Mouse (Mus musculus): ENCODE data around the gene Oas1h. TPM values are rescaled to one million over a fixed set of nuclear protein-coding genes. Genes with fewer than 3 reads are reported as not detected.

Gene Oas1h
- polyA plus RNA-seq, 3 experiments from 2014 or later, result not detected

Other genes with a start within 250 kb of the Oas1h start
- 1 to 10 TPM; 2.1 to 3.5 (median 3.2) TPM for gene Rita1, start 248.8 kb upstream of the Oas1h start, polyA plus RNA-seq (2017; shearing (Covaris generic))
- gene Ddx54, start 248.7 kb upstream of the Oas1h start, polyA plus RNA-seq (2017; shearing (Covaris generic)), result 10 to 100 TPM; 13.0 to 21.1 (median 13.4) TPM
- not detected for gene Cfap73, start 227.2 kb upstream of the Oas1h start, polyA plus RNA-seq (2017; shearing (Covaris generic))
- gene Rasal1, start 212.6 kb upstream of the Oas1h start, polyA plus RNA-seq (2017; shearing (Covaris generic)), result 1 to 10 TPM; 6.8 to 9.7 (median 6.8) TPM
- gene Dtx1, start 149.5 kb upstream of the Oas1h start, polyA plus RNA-seq (2017; shearing (Covaris generic)), result 10 to 100 TPM; 41.0 to 52.7 (median 49.6) TPM
- 1 to 10 TPM in 1 of 3 experiments, under 1 TPM in 2; 0.71 to 2.2 (median 0.95) TPM for gene Oas2, start 111.6 kb upstream of the Oas1h start, polyA plus RNA-seq (2017; shearing (Covaris generic))
- gene Oas3, start 83.8 kb upstream of the Oas1h start, polyA plus RNA-seq (2017; shearing (Covaris generic)), result 10 to 100 TPM in 1 of 3 experiments, 1 to 10 TPM in 2; 9.6 to 35.3 (median 10.0) TPM
- gene Oas1e, start 65.9 kb upstream of the Oas1h start, polyA plus RNA-seq (2017; shearing (Covaris generic)), result not detected
- gene Oas1c, start 48.9 kb upstream of the Oas1h start, polyA plus RNA-seq (2017; shearing (Covaris generic)), result 10 to 100 TPM; 12.0 to 14.0 (median 13.6) TPM
- gene Oas1f, start 14.1 kb upstream of the Oas1h start, polyA plus RNA-seq (2017; shearing (Covaris generic)), result not detected
- gene Oas1g, start 26.2 kb downstream of the Oas1h start, polyA plus RNA-seq (2017; shearing (Covaris generic)), result 1 to 10 TPM in 1 of 3 experiments, under 1 TPM in 1, not detected in 1; 0.68 to 2.0 TPM
- gene Oas1a, start 46.1 kb downstream of the Oas1h start, polyA plus RNA-seq (2017; shearing (Covaris generic)), result 10 to 100 TPM; 31.0 to 53.3 (median 33.8) TPM
- gene Oas1d, start 53.1 kb downstream of the Oas1h start, polyA plus RNA-seq (2017; shearing (Covaris generic)), result not detected
- gene Rph3a, start 148.7 kb downstream of the Oas1h start, polyA plus RNA-seq (2017; shearing (Covaris generic)), result not detected

Data from inflammation-experienced regulatory T-cells, adult 6 months (primary cell).